Mouse (Mus musculus) heart, postnatal 36 days (tissue): Measurements from ENCODE around the gene Olfr464. TPM values are rescaled to one million over a fixed set of nuclear protein-coding genes. Genes with fewer than 3 reads are reported as not detected.

Experiments used
- DNase-seq, 2 experiments: peaks; one replicate each; pipeline ENCODE4 v3.0.0; 2021 to 2022
- intact Hi-C: fragments of 180-260 bp; cut with DNase I; formaldehyde crosslinking; loops from one replicate; pipeline ENCODE4 v1.15.1; 2025
- total RNA-seq, 2 experiments: library from RNA; stranded (reverse); gene quantifications; 2 replicates each; pipeline ENCODE4 v1.2.3; 2021

The Olfr464 gene
- total RNA-seq, result not detected

DNA sequence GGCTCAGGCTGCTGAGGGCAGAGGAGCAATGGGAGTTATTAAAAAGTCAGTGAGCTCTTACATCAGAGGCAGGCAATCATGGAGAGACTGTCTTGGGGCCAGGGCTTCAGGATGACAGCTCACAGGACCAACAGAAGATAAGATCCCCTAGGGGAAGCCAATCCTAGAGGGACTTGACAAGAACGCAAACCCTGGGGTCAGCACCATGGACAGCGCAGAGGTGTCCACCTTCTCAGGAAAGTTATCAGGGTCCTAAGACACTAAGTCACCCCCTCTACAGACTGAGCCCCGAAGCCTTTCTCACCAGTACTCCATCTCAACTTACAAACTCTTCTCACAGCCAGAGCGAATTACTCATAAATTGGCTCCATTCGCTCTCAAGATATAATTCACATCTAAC, at the start of gene Olfr464:
TSS of gene Olfr464 (minus strand) at position 2 of the 400 bp plus-strand sequence.
- intact Hi-C loops, result no loop called here
- peak in 1 of 2 experiments; percentile 8 for DNase-seq

DNA sequence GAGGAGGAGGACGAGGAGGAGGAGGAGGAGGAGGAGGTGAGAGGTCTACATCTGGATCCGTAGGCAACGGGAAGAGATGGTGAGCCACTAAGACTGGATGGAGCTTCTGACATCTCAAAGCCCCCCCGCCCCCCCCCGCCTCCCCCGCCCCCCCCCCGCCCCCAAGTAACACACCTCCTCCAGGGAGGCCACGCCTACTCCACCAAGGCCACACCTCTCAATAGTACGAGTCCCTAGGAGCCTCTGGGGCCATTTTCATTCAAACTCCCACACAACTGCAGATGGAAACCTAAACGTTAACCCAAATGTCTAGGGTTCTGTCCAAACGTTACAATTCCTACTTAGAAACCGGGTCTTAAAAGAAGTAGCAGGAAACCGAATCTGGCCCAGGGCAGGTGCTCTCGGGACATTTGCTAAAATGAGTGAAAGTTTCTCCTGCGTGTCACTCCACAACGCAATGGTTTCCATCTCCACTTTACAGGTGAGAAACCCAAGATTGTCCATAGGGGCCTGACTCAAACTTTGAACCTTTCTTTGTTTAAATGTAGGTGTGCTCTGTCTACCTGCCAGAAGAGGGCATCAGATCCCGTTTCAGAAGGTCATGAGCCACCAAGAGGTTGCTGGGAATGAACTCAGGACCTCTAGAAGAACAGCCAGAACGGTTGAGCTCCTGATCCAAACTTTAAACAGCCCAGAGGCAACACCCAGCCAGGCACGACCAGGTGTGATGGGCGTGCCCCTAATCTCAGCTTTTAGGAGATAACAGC, 47.8 kb upstream of the Olfr464 start:
- intact Hi-C loops, result loop anchor here (5.0 kb wide), 1 partner anchor 854 kb away; no protein-coding TSS in a partner anchor
- DNase-seq, result no peak

DNA sequence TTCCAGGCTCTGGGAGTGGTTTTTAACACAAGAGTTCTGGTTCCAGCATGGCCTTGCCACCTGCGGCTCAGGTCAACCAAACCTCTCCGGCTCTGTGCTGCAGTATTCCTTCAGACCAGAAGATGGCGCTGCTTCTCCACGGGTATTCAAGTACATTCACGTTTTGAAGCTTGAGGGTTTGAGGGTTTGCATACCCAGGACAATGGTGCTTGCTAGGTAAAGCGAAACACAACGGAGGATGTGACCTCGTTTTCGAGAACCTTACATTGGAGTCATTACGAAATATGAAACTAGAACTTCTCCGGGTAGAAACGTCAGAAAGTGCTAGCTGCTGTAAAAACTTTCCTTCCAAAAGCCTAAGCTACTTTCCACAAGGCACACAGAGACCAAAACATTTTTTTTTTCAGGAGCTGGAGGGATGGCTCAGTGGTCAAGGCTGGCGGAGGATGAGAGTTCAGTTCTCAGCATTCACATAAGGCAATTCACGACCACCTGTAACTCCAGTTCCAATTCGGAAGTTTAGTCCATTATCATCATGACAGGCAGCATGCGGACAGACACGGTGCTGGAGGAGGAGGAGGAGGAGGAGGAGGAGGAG, 47.0 kb upstream of the Olfr464 start:
- DNase-seq, result peak; percentile 81 to 90
- intact Hi-C loops, result loop anchor here (5.0 kb wide), 1 partner anchor 855 kb away; no protein-coding TSS in a partner anchor

DNA sequence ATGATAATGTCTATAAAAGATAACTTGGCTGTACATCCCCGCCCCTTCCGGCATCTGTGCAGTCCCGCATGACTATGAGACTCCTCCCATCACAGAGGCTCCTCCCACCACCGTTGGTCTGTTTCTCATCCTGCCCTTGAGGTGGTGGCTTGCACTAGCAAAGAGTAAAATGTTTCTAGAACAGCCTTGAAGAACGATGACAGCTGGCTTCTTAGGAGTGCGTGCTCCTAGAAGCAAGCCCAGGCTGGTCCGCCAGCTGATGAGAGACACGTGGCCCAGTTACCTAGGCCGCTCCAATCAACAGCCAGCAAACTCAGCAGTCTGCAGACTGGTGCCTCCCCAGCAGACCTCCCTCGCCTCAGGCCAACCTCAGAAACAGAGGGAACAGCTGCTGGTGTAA, 45.4 kb upstream of the Olfr464 start:
- intact Hi-C loops, result loop anchor here (5.0 kb wide), 1 partner anchor 856 kb away; no protein-coding TSS in a partner anchor
- DNase-seq, result no peak

DNA sequence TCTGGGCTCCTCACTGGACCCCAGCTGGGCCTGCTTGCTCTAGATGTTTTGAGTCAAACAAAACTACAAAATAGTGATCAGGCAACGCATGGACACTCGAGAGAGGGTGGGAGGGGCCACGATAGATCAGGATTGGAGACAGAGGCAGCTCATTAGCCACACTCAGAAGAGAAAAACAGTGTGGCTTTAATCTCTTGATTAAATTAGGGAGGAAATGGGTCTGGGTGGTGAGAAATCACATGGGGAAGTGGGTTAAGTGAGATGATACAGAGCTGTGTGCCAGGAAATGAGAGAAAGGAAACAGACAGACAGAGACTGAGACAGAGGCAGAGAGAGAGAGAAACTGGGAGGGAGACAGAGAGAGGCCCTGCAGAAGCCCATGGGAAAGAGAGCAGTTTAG, 44.5 kb upstream of the Olfr464 start:
- intact Hi-C loops, result loop anchor here (5.0 kb wide), 1 partner anchor 857 kb away; no protein-coding TSS in a partner anchor

DNA sequence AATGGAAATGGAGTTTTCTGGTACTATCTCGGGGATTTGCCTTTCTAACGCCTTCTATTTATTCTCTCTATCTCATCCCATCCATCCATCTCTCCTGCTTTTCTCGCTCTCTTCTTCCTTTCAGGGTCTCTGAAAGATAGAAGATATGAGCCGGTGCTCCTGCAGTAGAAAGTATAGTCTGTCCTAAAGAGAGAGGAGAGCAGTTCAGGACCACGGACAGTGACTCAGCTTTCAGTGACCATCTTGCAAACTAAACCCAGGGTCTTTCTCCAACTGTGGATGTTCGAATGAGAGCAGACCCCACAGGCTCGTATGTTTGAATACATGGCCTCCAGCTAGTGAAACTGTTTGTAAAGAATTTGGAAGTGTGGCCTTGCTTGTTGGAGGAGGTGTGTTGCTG, 36.3 kb upstream of the Olfr464 start:
- intact Hi-C loops, result no loop called here
- no peak for DNase-seq

More for the DNA sequence above, 44.5 kb upstream of the Olfr464 start:
- no peak for DNase-seq

DNA sequence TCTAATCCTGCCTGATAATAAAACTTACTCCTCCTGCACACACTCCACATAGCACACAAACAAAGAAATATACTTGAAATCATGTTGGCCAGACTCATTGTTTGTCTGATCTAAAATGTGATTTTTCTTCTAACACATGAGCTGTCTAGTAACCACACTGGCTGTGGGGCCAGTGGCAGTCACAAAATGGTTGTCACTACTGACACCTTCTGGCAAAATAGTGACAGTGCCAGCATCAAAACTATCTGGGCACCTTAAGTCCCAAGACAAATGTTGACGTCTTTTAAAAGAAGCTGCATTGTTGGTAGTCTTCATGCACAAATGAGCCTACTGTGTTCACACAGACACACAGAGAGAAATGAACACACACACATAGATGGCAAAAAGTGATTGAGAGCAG, 34.4 kb upstream of the Olfr464 start:
- intact Hi-C loops, result no loop called here
- no peak for DNase-seq

DNA sequence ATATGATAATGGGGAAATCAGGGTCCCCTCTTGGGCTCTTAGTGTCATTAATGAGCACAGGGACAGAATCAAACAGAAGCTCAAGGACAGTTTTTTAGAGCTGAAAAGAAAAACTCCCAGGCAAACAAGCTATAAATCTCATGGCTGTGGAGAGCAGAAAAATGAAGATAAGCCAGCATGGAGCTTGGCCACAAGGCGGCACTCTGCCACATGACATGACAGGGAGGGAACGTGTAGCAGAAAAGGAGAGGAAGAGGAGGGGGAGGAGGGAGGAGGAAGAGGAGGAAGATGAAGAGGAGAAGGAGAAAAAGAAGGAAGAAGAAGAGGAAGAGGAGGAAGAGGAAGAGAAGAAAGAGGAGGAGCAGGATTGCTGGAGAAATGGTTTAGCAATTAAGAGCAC, 29.2 kb upstream of the Olfr464 start:
- no peak for DNase-seq
- intact Hi-C loops, result no loop called here

DNA sequence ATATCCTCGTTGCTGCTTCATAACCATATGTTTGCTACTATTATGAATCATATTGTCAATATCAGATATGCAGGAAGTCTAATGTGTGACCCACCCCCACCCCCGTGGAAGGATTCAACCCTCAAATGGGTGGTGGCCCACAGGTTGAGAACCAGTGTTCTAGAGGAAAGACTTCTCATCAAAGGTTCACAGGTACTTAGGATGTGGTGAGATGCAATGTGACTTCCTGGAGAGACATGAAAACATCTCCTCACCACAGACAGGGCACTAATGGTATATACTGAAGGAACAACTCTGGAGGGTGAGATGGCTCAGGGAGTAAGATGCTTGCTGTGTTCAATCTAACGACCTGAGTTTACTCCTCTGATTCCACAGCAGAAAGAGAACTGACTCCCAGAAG, 14.7 kb upstream of the Olfr464 start:
- intact Hi-C loops, result no loop called here
- no peak for DNase-seq

DNA sequence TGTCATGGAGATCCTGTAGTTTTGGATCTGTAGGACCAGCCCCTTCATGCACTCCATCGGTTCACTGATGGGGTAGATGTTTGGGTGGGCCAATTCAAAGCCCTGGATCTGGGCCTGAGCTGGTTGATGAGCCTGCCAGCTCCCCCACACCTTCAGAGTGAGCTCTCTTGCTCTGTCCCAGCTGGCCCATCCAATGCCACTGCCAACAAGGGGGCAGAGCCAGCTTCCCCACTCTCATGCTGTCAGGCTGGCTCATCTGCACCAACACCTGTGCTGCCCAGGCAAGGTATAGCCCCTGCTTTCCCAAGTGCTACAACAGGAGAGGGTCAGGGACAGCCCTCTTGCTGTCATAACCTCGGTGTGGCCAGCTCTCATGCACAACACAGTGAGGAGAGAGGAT, 13.0 kb upstream of the Olfr464 start:
- intact Hi-C loops, result no loop called here
- DNase-seq, result no peak

DNA sequence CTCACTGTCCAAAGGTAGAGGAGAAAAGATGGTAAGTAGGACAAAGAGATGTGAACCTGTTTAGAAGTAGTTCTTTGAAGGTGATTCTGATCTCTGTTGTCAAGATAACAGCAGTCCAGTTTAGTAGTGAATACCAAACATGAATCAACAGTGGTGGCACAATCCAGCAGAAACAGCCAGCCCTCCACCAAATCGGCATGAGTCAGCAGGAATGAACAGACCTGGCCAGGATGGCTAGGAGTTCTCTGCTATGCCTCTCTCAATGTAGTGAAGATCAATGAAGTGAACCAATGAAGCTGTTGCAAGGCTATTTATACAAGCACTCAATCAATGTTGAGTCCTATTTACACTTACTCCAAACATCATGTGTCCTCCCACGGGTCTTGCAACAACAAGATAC, 9.6 kb upstream of the Olfr464 start:
- no peak for DNase-seq
- intact Hi-C loops, result no loop called here

DNA sequence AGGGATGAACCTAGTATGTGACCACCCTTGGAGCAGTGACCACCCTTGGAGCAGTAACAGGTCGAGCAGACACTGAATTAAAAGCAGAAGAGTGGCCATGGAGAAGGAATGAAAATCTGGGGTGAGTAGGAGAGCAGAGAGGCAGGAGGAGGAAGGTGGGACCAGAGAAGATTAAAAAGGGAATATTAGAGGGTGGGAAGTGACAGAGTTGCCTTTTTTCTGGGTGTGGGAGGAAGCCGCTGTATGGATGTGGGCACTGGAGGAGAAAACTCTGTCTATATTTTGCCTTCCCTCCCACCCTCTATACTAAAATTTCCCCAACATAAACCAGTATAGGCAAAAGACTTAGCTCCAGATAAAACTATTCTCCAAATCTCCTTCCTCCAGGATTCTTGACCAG, 466 bp downstream of the Olfr464 start:
- no peak for DNase-seq
- intact Hi-C loops, result no loop called here

DNA sequence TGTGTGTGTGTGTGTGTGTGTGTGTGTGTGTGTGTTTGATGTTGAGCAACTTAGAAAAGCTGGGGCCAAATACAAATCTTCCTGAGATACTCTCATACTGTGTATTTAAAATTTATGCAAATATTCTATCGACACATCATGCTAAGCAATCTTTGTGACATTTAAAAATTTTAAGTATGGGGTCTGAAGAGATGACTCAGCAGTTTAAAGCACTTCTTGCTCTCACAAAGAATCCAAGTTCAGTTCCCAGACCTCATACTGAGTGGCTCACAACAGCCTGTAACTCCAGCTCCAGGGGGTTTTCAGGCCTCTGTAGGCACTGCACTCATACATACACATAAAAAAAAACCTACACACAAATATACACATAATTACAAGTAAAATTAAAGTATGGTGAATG, 4.8 kb downstream of the Olfr464 start:
- intact Hi-C loops, result no loop called here

DNA sequence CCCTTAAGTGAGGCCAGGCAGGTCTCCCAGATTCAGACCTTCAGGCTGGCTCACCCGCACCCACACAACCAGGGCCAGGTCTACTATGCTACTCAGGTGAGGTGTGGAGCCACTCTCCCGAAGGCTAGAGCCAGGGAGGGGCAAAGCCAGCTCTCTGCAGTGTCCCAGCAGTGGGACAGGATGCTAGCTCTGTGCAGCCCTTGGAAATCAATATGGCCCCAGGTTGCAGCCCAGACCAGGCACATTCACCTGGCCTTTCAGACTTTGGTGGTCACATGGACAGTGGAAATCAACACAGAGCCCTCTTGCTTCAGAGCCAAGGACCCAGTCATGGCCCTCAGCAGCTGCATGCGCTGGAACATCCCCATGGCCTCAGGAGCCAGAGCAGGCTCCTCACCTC, 16.4 kb downstream of the Olfr464 start:
- intact Hi-C loops, result no loop called here
- no peak for DNase-seq

More for the DNA sequence above, 4.8 kb downstream of the Olfr464 start:
- DNase-seq, result no peak

DNA sequence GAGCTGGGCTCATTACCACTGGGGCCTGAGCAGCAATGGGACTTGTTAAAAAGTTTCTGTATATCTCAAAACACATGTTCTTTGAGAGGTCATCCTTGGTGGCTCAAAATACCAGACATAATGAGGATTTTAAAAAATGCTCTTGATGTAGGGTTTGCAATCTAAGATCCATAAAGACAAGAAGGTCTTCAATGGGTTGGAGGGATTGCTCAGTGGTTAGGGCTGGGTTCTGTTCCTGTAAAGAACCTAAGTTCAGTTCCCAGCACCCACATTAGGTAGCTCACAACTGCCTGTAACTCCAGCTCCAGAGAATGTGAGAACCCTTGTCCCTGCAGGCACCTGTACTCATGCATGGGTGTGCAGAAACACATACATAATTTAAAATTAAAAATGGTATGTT, 23.5 kb downstream of the Olfr464 start, which contains the start of gene Olfr463:
TSS of gene Olfr463 (minus strand) at position 101 of the 400 bp plus-strand sequence.
- no peak for DNase-seq
- intact Hi-C loops, result no loop called here

DNA sequence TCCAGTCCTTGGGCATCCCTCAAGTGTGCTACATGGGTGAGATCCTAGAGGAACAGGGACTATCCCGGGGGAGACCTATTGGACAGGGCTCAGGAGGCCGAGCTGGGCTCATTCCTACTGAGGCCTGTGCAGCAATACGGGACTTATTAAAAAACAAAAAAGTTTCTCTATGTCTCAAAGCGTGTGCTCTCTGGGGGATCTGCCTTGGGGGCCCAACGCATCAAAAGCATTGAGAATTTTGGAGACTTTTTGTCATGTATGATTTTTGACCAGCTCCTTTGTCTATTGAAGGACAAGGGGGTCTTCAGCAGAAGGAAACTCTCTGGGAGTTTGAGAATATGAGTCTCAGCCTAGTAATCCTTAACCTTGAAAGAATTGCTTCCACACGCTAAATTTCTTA, 28.6 kb downstream of the Olfr464 start, which contains the start of gene Olfr462:
TSS of gene Olfr462 (minus strand) at position 101 of the 400 bp plus-strand sequence.
- intact Hi-C loops, result no loop called here
- no peak for DNase-seq

DNA sequence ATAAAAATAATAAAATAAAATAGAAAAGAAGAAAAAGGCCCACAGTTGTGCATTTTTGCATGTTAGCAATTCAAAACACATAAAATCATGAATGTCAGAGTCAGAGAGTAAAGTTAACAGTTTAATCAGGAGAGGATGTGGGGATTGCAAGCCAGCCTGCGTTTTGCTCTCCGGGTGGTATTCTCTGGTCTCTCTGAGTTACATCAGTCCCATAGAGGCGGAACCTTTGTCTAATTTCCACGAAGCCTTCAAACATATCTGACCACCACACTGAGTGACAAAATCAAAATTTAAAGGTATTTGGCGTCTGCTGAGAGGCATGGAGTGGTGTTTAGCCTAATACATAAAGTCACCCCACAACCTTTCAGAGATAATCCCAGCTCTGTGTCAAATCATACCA, 35.9 kb downstream of the Olfr464 start:
- intact Hi-C loops, result loop anchor here (5.0 kb wide), 1 partner anchor 223 kb away; the partner anchor contains the start of gene Rnf43
- no peak for DNase-seq

DNA sequence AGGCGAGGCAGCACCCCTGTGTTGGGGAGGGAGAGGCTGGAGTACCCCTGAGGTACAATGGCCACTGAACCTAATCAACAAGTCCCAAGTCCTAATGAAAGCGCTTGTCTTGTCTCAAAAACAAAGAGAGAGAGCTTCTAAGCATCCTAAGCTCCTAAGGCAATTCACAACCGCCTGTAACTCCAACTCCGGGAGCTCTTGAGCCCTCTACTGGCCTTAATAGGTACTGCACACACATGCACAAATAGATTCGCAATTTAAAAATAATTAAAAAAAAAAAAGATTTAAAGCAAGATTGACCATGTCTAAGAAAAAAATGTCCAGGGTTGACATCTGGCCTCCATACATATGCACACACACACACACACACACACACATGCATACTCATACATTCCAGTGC, 37.3 kb downstream of the Olfr464 start:
- intact Hi-C loops, result loop anchor here (5.0 kb wide), 1 partner anchor 221 kb away; the partner anchor contains the start of gene Rnf43
- no peak for DNase-seq

DNA sequence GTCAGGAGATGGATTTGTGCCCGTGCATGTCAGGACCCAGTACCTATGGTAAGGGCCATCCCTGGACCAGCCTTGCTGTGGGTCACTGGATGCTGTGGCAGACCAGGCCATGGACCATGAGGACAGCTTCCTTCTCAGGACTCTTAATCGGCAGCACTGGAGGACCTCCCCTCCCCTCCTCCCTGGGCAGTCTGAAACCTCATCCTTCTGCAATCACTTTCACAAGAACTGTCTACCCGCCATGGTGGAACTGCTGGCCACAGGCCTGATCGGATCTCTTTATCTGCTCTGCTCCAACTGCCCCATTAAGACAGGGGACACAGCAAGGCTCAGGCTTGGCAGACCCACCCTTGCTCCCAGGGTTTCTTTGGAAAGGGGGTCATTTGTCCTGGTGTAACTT, 39.1 kb downstream of the Olfr464 start:
- intact Hi-C loops, result loop anchor here (5.0 kb wide), 1 partner anchor 219 kb away; the partner anchor contains the start of gene Rnf43
- DNase-seq, result no peak

DNA sequence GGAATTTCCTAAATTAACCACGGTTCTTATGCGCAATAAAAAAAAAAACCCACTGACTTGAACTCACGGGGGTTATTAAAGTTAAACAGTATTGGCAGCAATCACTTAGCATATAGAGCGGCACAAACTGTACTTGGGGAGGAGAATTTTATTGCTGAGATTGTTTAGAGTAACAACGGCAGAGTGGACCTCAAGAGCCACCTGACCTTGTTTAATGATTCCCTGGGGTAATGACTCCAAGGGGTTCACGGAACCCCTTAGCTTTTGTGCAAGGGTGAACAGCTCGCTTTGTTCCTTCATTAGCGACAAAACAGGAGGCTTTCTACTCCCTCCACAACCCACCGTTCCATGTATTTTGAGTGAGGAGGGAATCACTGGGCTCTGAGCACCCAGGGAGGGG, 40.9 kb downstream of the Olfr464 start:
- no peak for DNase-seq
- intact Hi-C loops, result loop anchor here (5.0 kb wide), 1 partner anchor 218 kb away; the partner anchor contains the start of gene Rnf43

DNA sequence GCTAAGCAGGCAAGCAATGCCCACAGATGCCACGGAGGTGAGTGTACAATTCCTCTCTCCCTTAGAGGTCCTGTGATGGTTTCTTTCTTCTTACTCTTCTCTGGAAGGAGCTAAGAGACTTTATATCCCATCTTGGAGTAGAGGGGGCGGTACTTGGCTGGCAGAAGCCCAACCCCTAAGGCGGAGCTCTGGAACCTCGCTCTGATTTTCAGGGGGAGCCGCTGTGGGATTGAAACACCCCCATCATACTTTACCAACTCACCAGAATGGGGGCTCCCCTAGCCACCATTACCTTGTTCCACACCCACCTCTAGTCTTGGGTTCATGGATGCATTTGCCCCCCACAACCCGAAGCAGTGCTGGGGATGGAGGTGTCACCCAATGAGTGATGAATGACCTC, 45.3 kb downstream of the Olfr464 start, which contains the start of gene Epx:
TSS of gene Epx (minus strand) at position 101 of the 400 bp plus-strand sequence.
- DNase-seq, result no peak
- intact Hi-C loops, result no loop called here
